Mouse (Mus musculus): ENCODE results near the gene 4931429L15Rik.
A peak's percentile ranks its signal among the peaks of the same experiment; 100 is the strongest.

Gene 4931429L15Rik

GRCm38 (mm10) chr9:46327706-46328571 is 8.2 kb upstream of the 4931429L15Rik start:
- DNase-seq (ENCODE audit: low spot score in 2 of 2): peak in 1 of 2 experiments; percentile 34

- no peak for DNase-seq (ENCODE audit: low spot score in 2 of 2)
These were observed 7.1 kb upstream of the 4931429L15Rik start for GRCm38 (mm10) chr9:46326694-46327405.

DNA sequence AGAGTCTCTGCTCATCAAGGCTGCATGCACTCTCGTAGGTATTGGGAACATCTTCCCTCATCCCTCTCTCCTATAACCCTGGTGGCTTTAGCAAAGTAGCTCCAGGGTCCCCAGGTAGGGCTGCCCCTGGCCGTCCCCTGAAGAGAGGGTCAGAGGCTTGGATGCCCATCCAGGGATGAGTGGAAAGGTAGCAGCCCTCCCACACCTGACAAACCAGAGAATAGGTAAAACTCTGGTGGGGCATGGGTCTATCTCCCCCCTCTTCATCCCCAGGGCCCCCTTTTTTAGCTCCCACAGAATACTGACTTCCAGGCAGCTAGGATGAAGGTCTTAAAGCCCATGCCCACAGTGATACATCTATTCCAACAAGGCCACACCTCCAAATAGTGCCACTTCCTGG is 675 bp upstream of the 4931429L15Rik start:
- DNase-seq (ENCODE audit: low spot score in 2 of 2): no peak

- DNase-seq (ENCODE audit: low spot score in 2 of 2): no peak
These were observed 1.8 kb downstream of the 4931429L15Rik start for GRCm38 (mm10) chr9:46317957-46318356.

- no peak for DNase-seq (ENCODE audit: low spot score in 2 of 2)
These were observed 2.9 kb downstream of the 4931429L15Rik start for GRCm38 (mm10) chr9:46316909-46317308.

DNA sequence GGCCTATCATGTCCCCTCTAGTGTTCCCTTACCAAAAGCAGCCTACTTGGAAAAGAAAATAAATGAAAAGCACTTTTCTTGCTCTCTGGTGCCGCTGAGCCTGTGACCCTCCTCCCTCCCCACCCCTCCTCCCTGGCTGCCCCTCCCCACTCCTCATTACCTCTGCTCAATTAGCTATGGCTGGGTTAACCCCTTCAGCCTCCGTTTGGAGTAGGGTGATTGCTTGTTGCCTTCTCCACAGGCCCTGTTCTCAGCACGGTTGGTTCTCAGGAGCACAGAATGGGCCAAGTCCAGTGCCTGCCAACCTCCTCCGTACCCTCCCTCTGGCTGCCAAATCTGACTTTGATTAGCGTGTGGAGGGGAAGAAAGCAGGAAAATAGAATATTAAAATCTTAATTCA is 3.4 kb downstream of the 4931429L15Rik start:
- DNase-seq (ENCODE audit: low spot score in 2 of 2): no peak

DNA sequence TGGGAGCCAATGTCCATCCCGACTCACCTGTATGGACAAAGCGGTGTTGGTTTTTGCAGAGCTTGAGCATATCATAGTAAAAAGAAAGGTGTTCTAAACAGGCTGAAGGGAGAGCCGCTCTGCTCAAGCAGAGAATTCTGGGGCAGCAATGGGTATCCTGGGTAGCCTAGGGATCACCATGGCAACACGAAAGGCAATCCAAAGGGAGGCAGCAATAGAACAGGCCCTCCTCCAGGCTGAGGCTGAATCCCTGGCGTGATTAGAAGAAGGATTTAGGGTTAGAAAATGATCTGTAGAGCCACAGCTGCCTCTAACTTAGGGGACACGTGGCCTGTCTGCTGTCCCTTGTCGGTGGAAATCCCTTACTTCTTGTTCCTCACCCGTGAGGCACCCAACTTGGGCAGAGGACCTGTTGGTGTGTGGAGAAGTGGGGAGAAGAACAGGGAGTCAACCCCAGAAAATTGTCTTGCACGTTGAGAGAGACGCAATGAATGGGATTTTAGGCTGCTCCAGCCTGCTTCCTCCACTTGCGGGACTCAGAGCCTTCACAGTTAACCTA is 3.9 kb downstream of the 4931429L15Rik start:
- DNase-seq (ENCODE audit: low spot score in 2 of 2): no peak

DNA sequence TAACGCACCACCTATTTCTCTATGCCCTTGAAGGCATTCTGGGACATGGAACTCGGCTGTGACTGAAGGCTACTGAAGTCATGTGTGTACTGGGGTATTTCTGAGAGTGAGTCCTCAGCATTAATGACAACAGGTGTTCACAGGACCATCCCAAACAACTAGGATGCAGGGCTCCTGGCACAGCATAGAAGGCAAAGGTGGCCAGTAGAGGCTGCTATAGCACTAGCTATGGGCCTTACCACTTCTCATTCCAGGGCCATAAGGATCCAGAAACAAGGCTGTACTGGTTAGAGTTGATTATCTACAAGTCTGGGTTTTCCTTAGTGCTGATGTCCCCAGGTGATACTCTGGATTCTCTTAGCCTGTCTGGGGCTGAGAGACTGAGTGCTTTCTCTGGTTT is 4.9 kb downstream of the 4931429L15Rik start:
- no peak for DNase-seq (ENCODE audit: low spot score in 2 of 2)

DNA sequence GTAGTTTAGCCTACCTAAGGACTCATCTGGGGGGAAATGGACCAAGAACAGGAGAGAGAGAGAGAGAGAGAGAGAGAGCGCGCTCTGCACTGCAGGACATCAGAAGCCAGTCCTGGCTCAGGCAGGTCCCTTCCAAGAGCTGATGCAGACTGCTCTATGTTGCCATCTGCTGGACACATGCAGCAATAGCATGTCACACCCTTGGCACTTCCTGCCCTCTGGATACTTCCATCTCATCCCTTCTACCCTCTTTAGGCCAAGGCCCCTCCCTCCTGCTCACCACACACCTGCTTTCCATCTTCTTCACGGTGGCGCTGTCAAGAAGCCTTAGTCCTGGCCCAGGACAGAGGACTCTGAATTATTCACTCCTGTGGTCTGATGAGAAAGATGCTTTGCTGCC is 5.3 kb downstream of the 4931429L15Rik start:
- DNase-seq (ENCODE audit: low spot score in 2 of 2): peak; percentile 37 to 64

- peak in 1 of 2 experiments; percentile 28 for DNase-seq (ENCODE audit: low spot score in 2 of 2)
These were observed 10.7 kb downstream of the 4931429L15Rik start for GRCm38 (mm10) chr9:46309121-46309520.

- peak; percentile 20 to 56 for DNase-seq (ENCODE audit: low spot score in 2 of 2)
These were observed 17.6 kb downstream of the 4931429L15Rik start for GRCm38 (mm10) chr9:46302142-46302541.

- no peak for DNase-seq (ENCODE audit: low spot score in 2 of 2)
These were observed 21.4 kb downstream of the 4931429L15Rik start for GRCm38 (mm10) chr9:46298381-46298780.

GRCm38 (mm10) chr9:46282631-46283436 is 37.0 kb downstream of the 4931429L15Rik start, which contains the start of gene Bud13:
Gene Bud13 (plus strand): TSS chr9:46283008.
- peak; percentile 98 to 99 for DNase-seq (ENCODE audit: low spot score in 2 of 2)

- DNase-seq (ENCODE audit: low spot score in 2 of 2): no peak
These were observed 45.3 kb downstream of the 4931429L15Rik start for GRCm38 (mm10) chr9:46274494-46274893.

GRCm38 (mm10) chr9:46272677-46273454 is 46.9 kb downstream of the 4931429L15Rik start, which contains the start of gene Zpr1:
Gene Zpr1 (plus strand): TSS chr9:46273064.
- peak; percentile 72 to 89 for DNase-seq (ENCODE audit: low spot score in 2 of 2)

DNA sequence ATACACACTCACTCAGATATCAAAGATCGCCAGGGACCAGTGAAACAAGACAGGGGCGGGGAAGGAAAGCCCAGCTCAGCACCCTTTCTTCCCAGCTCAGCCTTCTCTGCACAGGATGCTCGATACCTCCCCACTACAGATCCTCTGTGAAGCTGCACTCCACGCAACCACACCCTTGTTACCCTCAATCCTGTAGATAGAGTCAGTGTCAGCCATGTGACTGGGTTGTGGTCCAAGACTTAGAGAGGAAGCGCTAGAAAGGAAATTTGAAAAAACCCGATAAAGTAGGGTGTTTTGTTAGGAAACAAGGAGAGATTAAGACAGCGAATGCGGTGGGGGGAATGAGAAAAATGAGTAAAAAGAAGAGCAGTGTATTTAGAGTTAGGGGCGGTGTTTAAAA is 47.7 kb downstream of the 4931429L15Rik start:
- DNase-seq (ENCODE audit: low spot score in 2 of 2): no peak

DNA sequence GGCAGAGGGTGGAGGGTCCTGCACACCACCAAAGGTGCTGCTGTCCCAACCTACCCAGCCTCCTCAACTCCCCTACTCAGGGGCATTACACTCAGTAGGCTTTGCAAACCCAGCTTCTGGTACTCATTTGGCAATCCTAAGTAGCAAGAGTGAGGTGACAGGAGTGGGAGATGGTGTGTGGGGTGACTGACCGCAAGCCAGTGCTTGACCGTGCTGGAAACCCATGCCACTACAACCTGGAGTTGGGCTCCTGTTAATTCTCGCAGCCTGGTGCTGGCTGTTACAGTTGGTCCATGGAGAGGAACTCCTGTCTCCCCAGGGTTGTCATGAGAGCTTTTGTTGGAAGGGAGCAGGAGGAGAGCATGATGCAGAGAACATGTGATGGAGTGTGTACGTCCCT is 49.0 kb downstream of the 4931429L15Rik start:
- DNase-seq (ENCODE audit: low spot score in 2 of 2): no peak

- DNase-seq (ENCODE audit: low spot score in 2 of 2): no peak
These were observed 50.7 kb downstream of the 4931429L15Rik start for GRCm38 (mm10) chr9:46269125-46269524.

DNA sequence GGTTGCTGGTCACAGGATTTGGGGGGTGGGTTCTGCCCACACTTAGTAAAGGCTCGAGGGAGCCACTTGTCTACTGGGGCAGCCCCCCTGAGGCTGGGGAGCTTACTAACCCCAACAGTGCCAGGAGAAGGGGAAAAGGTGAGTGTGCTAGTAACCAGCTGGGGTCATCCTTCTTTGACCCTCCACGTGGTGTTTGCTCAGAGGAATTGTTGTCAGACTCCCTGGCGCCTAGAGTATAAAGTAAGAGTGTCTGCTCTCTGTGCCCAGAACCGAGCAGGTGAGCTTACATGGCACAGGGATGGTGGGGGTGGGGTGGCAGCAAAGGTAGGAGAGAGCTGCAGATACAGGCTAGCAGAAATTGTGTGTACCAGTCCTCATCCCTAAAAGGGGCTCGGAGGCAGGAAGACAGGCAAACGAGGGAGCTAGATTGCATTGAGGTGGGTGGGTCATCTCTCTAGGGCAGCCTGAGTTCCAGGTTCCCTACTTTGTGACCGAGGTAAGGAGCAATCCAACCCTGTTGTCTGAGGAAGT is 51.4 kb downstream of the 4931429L15Rik start, which contains the start of gene Apoa5:
Gene Apoa5, plus strand, starts transcription at position 291 of the 531 bp plus-strand sequence.
- no peak for DNase-seq (ENCODE audit: low spot score in 2 of 2)

- DNase-seq (ENCODE audit: low spot score in 2 of 2): no peak
These were observed 58.7 kb downstream of the 4931429L15Rik start for GRCm38 (mm10) chr9:46261131-46261530.
